Mouse (Mus musculus) G1E (cell line): Measurements from ENCODE around the gene Cdk5rap2.

ENCODE experiments used
- CTCF ChIP-seq: IDR thresholded peaks from 2 replicates; pipeline ENCODE4 v1.5.1; 2012; ENCODE audit warnings: low read depth, low read length, inconsistent platforms, mixed read lengths
- POLR2AphosphoS5 ChIP-seq: IDR thresholded peaks from 2 replicates; pipeline ENCODE4 v1.6.1; 2012; ENCODE audit warnings: low read depth, low read length, inconsistent platforms; ENCODE audit not compliant: insufficient replicate concordance

DNA sequence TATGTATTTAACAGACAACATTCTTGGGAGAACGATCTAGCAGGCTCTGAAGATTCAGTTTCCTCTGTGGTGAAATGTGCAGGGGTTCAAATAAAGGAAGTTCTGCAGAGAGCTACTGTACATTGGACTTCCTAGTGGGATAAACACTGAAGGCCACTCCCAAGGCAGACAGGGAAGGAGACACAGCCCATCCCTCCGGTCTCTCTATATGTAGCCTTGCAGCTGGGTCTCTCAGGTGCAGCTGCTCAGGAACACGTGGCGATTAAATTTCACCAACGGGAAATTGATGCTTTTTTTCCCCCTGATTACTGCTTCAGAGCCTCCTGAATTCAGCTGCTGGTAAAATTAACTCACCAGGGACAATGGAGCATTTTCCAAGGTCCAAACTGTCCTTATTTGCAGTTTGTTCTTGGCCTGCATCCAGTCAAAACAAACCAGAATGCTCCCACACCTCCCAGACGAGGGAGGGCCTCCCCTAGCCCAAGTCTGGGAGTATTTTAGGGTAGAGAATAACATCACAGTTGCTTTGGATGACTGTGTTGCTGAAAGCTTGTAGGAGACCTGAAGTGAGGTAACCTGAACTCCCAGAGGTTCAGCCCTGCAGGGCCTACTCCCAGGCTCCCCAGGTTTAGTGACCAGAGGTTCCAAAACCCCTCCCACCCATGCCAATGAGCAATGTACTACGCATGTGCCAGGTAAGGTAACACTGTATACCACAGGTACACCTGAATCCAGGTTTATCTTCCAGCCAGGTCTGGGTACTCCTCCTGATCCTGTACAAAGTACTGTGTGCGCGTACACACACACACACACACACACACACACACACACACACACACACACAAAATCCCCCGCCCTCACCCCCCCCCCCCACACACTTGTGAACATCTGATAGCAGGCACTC lies 189.7 kb downstream of the Cdk5rap2 start:
- no peak for TF ChIP-seq POLR2AphosphoS5
- TF ChIP-seq CTCF, result no peak
